Mouse (Mus musculus) ovary, adult 18-20 months (tissue): Measurements from ENCODE around the gene Sp140.
"Not testable (repeated sequence)": the region's sequence is repeated elsewhere in the genome, so short reads cannot be mapped to it uniquely, and the experiment has no call there.

Source experiments
- DNase-seq: peaks from one replicate; pipeline ENCODE4 v3.0.0; 2022; ENCODE audit warnings: low spot score, mixed read lengths

Sp140 gene

DNA sequence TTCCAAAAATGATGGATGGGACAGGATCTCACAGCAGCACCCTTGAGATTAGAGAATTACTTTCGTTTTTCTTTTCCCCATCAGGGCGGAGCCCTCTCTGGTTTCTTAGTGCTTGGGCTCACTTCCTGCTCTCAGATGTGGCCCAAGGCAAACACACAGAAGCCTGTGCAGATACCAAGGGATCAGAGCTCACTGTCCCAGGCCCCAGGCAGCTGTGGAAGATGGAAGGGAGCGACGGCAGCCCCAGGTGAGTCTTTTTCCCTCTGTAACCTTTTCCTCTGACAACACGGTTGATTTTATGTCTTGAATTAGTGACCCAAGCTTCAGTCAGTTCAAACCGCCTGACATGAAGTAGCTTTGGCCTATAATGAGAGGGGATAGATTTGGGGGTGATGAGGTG, 49.7 kb downstream of the Sp140 start, which contains the start of gene Sp100:
TSS of gene Sp100 (plus strand) at position 108 of the 400 bp plus-strand sequence.
- not testable (repeated sequence) for DNase-seq

DNA sequence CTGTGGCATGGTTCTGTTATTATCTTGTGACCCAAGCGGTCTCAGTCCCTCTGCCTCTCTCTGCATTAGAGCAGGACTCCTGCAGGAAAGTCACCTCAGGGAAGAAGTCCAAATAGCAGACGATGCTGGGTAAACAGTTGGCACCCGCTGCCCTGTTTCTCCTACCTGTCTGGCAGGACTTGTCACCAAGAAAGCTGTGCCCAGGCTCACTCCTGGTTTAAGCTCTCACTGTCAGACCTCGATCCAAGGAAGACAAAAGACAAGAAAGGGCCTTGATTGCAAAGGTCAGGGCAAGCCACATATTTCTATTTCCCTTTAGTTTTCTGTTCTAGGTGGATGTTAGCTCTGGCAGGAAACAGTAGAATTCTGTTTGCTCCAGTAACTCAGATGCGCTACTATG, 50.3 kb downstream of the Sp140 start:
- not testable (repeated sequence) for DNase-seq

GRCm38 (mm10) chr1:85651770-85652275, 51.6 kb downstream of the Sp140 start:
- DNase-seq, result not testable (repeated sequence)

DNA sequence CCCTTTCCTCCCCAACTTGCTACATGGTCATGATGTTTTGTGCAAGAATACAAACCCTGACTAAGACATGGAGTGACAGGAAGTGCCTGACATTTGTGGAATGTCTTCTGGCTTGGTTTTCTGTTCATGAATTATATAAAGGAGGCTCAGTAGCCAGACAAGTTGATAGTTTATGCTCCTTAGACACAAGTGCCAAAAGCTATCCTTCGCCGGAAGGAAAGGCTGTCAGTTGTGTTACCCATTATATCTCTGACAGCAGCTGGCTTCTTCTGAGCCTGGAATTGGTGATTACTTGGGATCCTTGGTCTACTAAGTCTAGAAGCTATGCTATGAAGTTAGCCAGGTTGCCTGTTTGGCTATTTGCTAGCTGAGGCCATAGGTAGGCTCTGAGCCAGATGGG, 57.0 kb downstream of the Sp140 start:
- not testable (repeated sequence) for DNase-seq

DNA sequence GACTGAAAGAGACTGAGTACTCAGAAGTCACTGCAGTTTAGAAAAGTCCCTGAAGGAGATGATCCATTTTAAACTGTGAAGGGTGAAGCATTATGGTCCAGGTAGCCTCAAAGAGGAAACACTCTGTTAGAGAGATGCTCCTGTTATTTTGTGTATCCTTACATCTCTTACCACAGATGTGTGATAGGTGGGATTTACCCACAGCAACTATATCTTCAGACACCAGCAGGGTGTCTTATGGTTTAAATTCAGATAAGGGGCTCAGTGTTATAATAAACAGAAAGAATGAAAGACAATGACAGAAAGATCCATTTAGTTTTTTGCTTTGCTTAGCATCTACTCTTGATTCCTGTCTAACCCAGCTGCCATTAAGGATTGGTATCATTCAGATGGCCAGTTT, 64.1 kb downstream of the Sp140 start:
- DNase-seq, result no peak

GRCm38 (mm10) chr1:85680226-85680625, 80.0 kb downstream of the Sp140 start:
- no peak for DNase-seq

GRCm38 (mm10) chr1:85686666-85687065, 86.5 kb downstream of the Sp140 start:
- DNase-seq, result no peak

GRCm38 (mm10) chr1:85687346-85687745, 87.2 kb downstream of the Sp140 start:
- DNase-seq, result no peak

DNA sequence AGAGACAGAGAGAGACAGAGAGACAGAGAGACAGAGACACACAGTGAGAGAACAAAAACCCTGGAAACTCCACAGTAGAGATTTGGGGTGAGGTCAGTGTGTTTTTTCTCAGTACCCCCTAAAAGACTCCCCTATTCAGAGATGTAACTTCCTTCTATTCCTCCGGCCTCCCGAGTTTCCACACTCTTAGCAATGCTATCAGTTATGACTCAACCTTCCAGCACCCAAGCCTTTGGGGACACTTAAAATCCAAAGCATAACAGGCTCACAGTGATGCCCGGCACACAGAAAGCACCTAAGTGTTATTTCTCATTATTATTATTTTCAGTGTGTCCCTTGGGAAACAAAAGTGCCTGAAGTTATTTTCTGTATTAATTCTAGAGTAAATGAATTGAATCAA, 90.4 kb downstream of the Sp140 start:
- no peak for DNase-seq

DNA sequence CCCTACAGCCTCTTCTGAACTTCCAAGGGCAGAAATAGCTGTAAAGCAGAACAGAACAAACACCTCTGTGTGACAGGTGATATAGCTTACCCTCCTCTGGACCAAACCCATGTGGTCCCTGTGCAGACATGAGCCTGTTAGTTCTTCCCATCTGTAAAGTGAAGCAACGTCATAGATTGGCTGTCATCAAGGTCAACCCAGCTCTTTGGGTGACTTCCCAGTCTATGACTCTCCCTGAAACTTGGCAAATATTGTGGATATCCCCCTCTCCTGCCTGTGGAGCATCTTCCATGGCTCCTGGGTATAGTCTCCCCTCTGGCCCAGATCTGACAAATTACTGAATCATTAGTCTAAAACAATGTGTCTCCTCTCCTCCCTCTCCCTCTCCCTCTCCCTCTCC, 92.1 kb downstream of the Sp140 start:
- DNase-seq, result no peak

- DNase-seq, result no peak
These were observed 93.1 kb downstream of the Sp140 start for GRCm38 (mm10) chr1:85693280-85693679.
